Mouse (Mus musculus): ENCODE measurements around the gene Noxred1.

DNA sequence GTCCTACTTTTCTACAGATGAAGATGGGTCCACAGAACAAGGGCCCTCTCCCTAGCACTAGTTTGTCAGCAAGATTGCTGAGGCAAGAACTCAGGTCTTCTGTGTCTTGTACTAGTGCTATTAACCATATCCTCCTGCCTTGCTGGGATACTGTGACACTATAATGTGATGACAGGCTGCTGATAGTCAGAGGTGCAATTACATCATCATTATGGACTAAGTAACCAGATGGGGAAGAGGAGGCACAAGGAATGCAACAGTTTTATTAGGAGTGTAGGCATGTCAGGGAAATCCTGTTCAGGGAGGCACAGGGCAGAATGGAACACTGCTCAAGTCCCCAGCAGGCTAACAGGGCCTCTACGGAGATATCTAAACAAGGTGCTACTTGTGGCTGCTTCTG lies at the start of gene Noxred1:
- no peak for TF ChIP-seq CTCF (conservative IDR thresholded peaks at IDR 0.05; ENCODE audit: low read length)
- no peak for TF ChIP-seq POU5F1 (IDR thresholded peaks at IDR 0.05; ENCODE audit: borderline replicate concordance, low read length)
- TF ChIP-seq NANOG (IDR thresholded peaks at IDR 0.05; ENCODE audit: borderline replicate concordance, low read length), result no peak

Data from E14TG2a.4 (cell line).